Mouse (Mus musculus) intestine, embryonic 14.5 days (tissue): ENCODE measurements around the gene Sart3. TPM values are rescaled to one million over a fixed set of nuclear protein-coding genes. Genes with fewer than 3 reads are reported as not detected.
A peak's percentile ranks its signal among the peaks of the same experiment; 100 is the strongest.

ENCODE experiments used
- ATAC-seq: fragments of 200-750 bp; cut with Nextera tagmentation; replicated peaks from 2 replicates; pipeline ENCODE4 v1.8.0; 2017; ENCODE audit warnings: low read depth, moderate number of reproducible peaks, moderate TSS enrichment, moderate library complexity; ENCODE audit not compliant: low FRiP score, low TSS enrichment
- DNase-seq: peaks from one replicate; pipeline ENCODE4 v3.0.0-alpha.2; 2018; ENCODE audit warnings: low spot score
- H3K27ac ChIP-seq: fragments of 300-500 bp; sonication (generic); 2 replicates; pipeline ENCODE4 v1.5.1; 2014; ENCODE audit warnings: low read depth, mild to moderate bottlenecking, control low read depth
- H3K27me3 ChIP-seq: fragments of 300-500 bp; sonication (generic); replicated peaks from 2 replicates; pipeline ENCODE4 v1.6.1; 2014; ENCODE audit warnings: low read length, control low read depth; ENCODE audit not compliant: control insufficient read depth, insufficient read depth
- H3K36me3 ChIP-seq: fragments of 300-500 bp; sonication (generic); 2 replicates; pipeline ENCODE4 v1.6.1; 2014; ENCODE audit warnings: low read length, control low read depth; ENCODE audit not compliant: control insufficient read depth, insufficient read depth
- H3K4me1 ChIP-seq: fragments of 300-500 bp; sonication (generic); replicated peaks from 2 replicates; pipeline ENCODE4 v1.6.1; 2014; ENCODE audit warnings: low read length, control low read depth, mixed read lengths; ENCODE audit not compliant: control insufficient read depth, insufficient read depth
- H3K4me2 ChIP-seq: fragments of 300-500 bp; sonication (generic); 2 replicates; pipeline ENCODE4 v1.6.1; 2014; ENCODE audit warnings: low read length
- H3K4me3 ChIP-seq: fragments of 300-500 bp; sonication (generic); 2 replicates; pipeline ENCODE4 v1.5.1; 2014; ENCODE audit warnings: low read depth, low read length, control low read depth, mixed read lengths
- H3K9ac ChIP-seq: fragments of 300-500 bp; sonication (generic); 2 replicates; pipeline ENCODE4 v1.6.1; 2014; ENCODE audit warnings: mild to moderate bottlenecking, low read length
- H3K9me3 ChIP-seq: fragments of 300-500 bp; sonication (generic); 2 replicates; pipeline ENCODE4 v1.6.1; 2016; ENCODE audit warnings: low read length, control low read depth; ENCODE audit not compliant: control insufficient read depth
- WGBS: fragments of 180-500 bp; shearing (Covaris S2); extraction: QIAGEN DNeasy Blood & Tissue Kit; methylation state at CpG from one replicate; pipeline ENCODE4 v1.1.7; 2014; 5-methylcytosine and 5-hydroxymethylcytosine counted together
- polyA plus RNA-seq: library from polyadenylated mRNA; unstranded; fragments of >200 nt; fragmentation: Nextera tagmentation; extraction: Ambion mirVana; gene quantifications from 2 replicates; pipeline ENCODE4 v1.2.1, GENCODE M21; 2014

Gene Sart3
- polyA plus RNA-seq, 1 experiment from 2014 or later = 46.3 TPM

DNA sequence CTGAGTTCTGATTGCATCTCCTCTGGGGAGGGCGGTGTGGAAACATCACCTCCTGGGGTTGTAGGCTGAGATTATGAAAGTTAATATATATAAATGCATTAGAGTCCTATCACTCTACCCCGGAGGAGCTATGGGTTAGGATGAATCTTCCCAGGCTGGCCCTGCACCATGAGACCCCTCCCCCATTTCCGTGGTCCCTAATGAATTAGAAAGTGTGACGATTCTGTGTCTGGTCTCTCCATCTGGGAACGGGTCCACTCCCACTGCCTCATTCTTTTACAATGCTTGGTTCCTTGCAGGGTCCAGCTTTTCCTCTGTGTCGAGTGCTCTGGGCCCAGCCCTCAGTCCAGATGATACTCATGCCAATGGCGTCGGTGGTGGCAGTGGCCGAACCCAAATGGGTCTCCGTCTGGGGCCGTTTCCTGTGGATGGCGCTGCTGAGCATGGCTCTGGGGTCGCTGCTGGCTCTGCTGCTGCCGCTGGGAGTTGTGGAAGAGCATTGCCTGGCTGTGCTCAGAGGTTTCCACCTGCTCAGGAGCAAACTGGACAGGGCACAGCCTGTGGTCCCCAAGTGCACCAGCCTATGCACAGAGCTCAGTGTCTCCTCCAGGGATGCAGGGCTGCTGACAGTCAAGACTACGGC, 35.7 kb downstream of the Sart3 start:
- Histone ChIP-seq H3K36me3 (peaks cover 40% of the 10 kb centered on the region), H3K9me3 (no peaks in the 10 kb centered on the region), H3K9ac (peak overlapping the region; percentile 83), H3K4me3 (peak overlapping the region; percentile 49), H3K4me2 (peak overlapping the region; percentile 89), H3K27me3 (no peaks in the 10 kb centered on the region), H3K4me1 (peaks cover 9% of the 10 kb centered on the region; the same call in 1 of the 2 replicates), H3K27ac (0 out of 2 replicates have a peak overlapping the region, but pooled peaks have one; percentile 96)
- DNase-seq = no peak
- ATAC-seq = no peak
- WGBS = 41% methylated on average over 15 of the region's 15 CpGs

- 4% methylated on average over 10 of the region's 10 CpGs for WGBS
- peaks cover 35% of the 10 kb centered on the region for H3K36me3 ChIP-seq
- H3K9me3 ChIP-seq = no peaks in the 10 kb centered on the region
- ATAC-seq (peak; percentile 29), DNase-seq (peak; percentile 64)
- peak overlapping the region; percentile 96 for H3K27ac ChIP-seq
- peaks cover 9% of the 10 kb centered on the region; the same call in 1 of the 2 replicates for H3K4me1 ChIP-seq
- H3K4me3 ChIP-seq = peak overlapping the region; percentile 49
- H3K4me2 ChIP-seq = peak overlapping the region; percentile 89
- peak overlapping the region; percentile 83 for H3K9ac ChIP-seq
- no peaks in the 10 kb centered on the region for H3K27me3 ChIP-seq
These were observed 36.2 kb downstream of the Sart3 start for GRCm38 (mm10) chr5:113736113-113736502.

DNA sequence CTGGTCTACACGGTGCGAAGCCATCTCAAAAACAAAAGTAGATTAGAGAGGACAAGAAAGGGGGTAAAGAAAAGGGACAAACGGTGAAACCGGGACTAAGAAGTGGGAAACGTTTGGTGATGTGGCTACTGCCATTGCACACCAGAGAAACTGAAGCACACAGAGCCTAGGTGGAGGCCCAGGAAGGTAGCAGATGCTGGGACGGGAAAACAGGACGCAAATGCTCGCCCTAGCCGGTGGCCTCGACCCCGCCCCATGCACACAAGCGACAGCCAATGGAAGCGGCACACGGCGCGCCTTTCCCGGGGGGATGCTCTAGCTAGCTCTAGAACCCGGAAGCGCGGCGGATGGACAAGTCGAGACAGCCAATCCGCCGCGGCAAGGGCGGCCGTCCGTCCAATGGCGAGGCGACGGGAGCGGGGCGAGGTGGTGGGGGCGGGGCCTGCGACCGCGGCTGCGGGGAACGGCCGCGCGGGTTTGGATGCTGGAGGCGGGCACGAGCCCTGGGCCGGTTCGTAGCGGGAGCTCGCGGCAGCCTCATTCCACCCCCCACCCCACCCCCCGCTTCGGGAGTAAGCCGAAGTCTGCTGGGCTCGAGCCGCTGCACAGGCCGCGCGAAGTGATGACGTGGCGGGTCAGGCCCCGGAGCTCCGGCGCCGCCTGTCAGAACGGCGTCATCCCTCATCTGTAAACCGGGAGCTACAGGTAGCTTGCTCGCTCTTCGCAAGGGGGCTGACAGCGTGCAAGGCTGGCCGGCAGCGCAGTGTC, 36.8 kb downstream of the Sart3 start, which contains the start of gene Ficd:
Ficd (plus strand) TSS at position 459 of the 768 bp plus-strand sequence.
- Histone ChIP-seq H3K27ac (peak within 1 kb of the TSS; percentile 96), H3K4me1 (peaks cover 9% of the 10 kb centered on the region; the same call in 1 of the 2 replicates), H3K4me3 (peak within 1 kb of the TSS; percentile 49), H3K9me3 (no peaks in the 10 kb centered on the region), H3K4me2 (peak within 1 kb of the TSS; percentile 89), H3K27me3 (no peaks in the 10 kb centered on the region), H3K36me3 (peaks cover 29% of the 10 kb centered on the region), H3K9ac (peak within 1 kb of the TSS; percentile 83)
- ATAC-seq = peak; percentile 95
- WGBS = 1% methylated on average over 68 of the region's 71 CpGs
- peak; percentile 96 for DNase-seq

DNA sequence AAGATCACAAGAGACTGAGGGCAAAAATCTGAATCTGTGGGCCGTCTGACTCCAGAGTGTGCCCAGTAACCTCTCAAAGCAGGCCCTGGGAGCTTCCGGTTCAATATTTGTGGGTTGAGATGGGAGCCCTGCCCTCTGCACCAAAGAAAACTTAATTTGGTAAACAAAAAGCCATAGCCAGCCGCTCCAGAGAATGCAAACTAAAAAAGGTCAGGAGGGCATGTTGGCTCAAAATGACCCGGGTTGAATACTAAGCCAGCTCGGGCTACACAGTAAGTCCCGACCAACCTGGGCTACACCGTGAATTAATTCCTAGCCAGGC, 37.3 kb downstream of the Sart3 start:
- Histone ChIP-seq H3K9me3 (no peaks in the 10 kb centered on the region), H3K4me3 (peak overlapping the region; percentile 49), H3K9ac (peak overlapping the region; percentile 83), H3K36me3 (peaks cover 23% of the 10 kb centered on the region), H3K27ac (peak overlapping the region; percentile 96), H3K4me1 (peaks cover 9% of the 10 kb centered on the region; the same call in 1 of the 2 replicates), H3K4me2 (peak overlapping the region; percentile 57), H3K27me3 (no peaks in the 10 kb centered on the region)
- 22% methylated on average over 7 of the region's 7 CpGs for WGBS
- ATAC-seq (peak; percentile 42), DNase-seq (no peak)

DNA sequence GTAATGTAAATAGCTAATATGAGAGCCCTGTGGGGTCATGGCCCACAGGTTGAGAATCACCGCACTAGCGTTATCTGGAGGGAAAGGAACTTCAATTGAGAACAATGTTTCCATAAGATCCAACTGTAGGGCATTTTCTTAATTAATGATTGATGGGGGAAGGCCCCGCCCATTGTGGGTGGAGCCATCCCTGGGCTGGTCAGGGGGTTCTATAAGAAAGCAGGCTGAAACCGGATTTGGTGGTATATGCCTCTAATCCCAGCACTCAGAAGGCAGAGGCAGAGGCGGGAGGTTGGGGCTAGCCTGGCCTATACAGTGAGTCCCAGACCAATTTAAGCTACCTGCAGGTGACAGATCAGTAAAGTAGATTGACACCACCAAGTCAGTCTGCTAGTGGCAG, 37.9 kb downstream of the Sart3 start:
- Histone ChIP-seq H3K27me3 (no peaks in the 10 kb centered on the region), H3K9me3 (no peaks in the 10 kb centered on the region), H3K36me3 (peaks cover 17% of the 10 kb centered on the region), H3K27ac (no peak overlapping the region), H3K4me2 (no peak overlapping the region), H3K9ac (no peak overlapping the region), H3K4me3 (no peak overlapping the region), H3K4me1 (peaks cover 9% of the 10 kb centered on the region; the same call in 1 of the 2 replicates)
- no peak for DNase-seq
- ATAC-seq = no peak
- 65% methylated on average over 5 of the region's 5 CpGs for WGBS

- no peak overlapping the region for H3K4me3 ChIP-seq
- H3K4me1 ChIP-seq = peaks cover 9% of the 10 kb centered on the region; the same call in 1 of the 2 replicates
- 20% methylated on average over 6 of the region's 6 CpGs for WGBS
- H3K4me2 ChIP-seq = no peak overlapping the region
- H3K9ac ChIP-seq = no peak overlapping the region
- ATAC-seq (no peak), DNase-seq (peak; percentile 70)
- H3K27ac ChIP-seq = no peak overlapping the region
- no peaks in the 10 kb centered on the region for H3K27me3 ChIP-seq
- no peaks in the 10 kb centered on the region for H3K9me3 ChIP-seq
- H3K36me3 ChIP-seq = no peaks in the 10 kb centered on the region
These were observed 40.1 kb downstream of the Sart3 start for GRCm38 (mm10) chr5:113732182-113732581.

DNA sequence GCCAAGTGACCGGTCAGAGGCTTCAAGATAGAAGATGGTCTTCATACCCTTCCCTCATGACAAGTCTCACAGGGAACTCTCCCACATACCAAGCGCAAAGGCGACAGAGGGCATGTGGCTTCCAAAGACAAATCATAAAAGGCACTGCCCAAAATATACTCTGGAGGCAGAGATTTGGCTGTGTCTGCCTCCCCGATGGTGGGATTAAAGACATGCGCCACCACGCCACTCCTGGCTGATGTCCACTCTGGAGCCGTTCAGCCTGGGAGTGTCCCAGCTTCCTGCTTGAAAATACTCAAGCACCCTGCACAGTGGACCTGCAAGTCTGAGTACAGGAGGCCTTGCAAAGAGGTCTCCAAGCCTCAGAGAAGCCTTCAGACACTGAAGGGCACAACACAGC, 41.1 kb downstream of the Sart3 start:
- Histone ChIP-seq H3K9me3 (no peaks in the 10 kb centered on the region), H3K27ac (no peak overlapping the region), H3K4me3 (no peak overlapping the region), H3K4me2 (no peak overlapping the region), H3K27me3 (no peaks in the 10 kb centered on the region), H3K9ac (no peak overlapping the region), H3K36me3 (no peaks in the 10 kb centered on the region), H3K4me1 (no peaks in the 10 kb centered on the region; the same call in 1 of the 2 replicates)
- ATAC-seq (no peak), DNase-seq (no peak)
- 89% methylated on average over 7 of the region's 7 CpGs for WGBS

GRCm38 (mm10) chr5:113730641-113731121, 41.6 kb downstream of the Sart3 start:
- Histone ChIP-seq H3K4me2 (no peak overlapping the region), H3K36me3 (no peaks in the 10 kb centered on the region), H3K4me3 (no peak overlapping the region), H3K9me3 (no peaks in the 10 kb centered on the region), H3K4me1 (no peaks in the 10 kb centered on the region), H3K27me3 (no peaks in the 10 kb centered on the region), H3K9ac (no peak overlapping the region), H3K27ac (no peak overlapping the region)
- DNase-seq (peak; percentile 50), ATAC-seq (no peak)
- 56% methylated on average over 7 of the region's 7 CpGs for WGBS
